Mouse (Mus musculus): ENCODE data around the gene Foxj3. TPM values are rescaled to one million over a fixed set of nuclear protein-coding genes. Genes with fewer than 3 reads are reported as not detected.
A peak's percentile ranks its signal among the peaks of the same experiment; 100 is the strongest.
"Not testable (repeated sequence)": the region's sequence is repeated elsewhere in the genome, so short reads cannot be mapped to it uniquely, and the experiment has no call there.

Gene Foxj3
- 39.1 and 46.0 TPM in 2 replicates for total RNA-seq (2014; rRNA removed)
- 21.3 and 26.4 TPM in 2 replicates for polyA plus RNA-seq (2015; fragmentation: Nextera tagmentation; extraction: Ambion mirVana)

DNA sequence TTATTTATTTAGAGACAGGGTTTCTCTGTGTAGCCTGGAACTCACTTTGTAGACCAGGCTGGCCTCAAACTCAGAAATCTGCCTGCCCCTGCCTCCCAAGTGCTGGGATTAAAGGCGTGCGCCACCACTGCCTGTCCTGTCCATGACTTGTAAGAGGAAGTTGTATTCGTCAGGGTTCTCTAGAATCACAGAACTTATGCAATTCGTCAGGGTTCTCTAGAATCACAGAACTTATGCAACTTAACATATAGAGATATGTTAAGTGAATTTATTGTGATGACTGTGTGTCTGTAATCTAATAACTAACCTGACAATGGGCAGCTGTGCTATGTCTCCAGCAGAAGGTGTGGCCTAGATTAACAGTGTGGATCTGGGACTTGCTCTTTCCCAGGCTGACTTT, at the start of gene Foxj3:
Gene Foxj3, plus strand, starts transcription at position 390 of the 400 bp plus-strand sequence.
- not testable (repeated sequence) for H3K9ac ChIP-seq (replicated peaks; ENCODE audit: low read length, poor library complexity, severe bottlenecking); ATAC-seq (ENCODE audit: low FRiP score); H3K36me3 ChIP-seq (ENCODE audit: insufficient read depth, low read length); H3K4me1 ChIP-seq (ENCODE audit: insufficient read depth, low read length); DNase-seq (ENCODE audit: low spot score); H3K27ac ChIP-seq (ENCODE audit: low read depth, low read length); H3K9me3 ChIP-seq (ENCODE audit: low read length); H3K4me2 ChIP-seq (ENCODE audit: low read depth, low read length, poor library complexity, severe bottlenecking); H3K4me3 ChIP-seq (ENCODE audit: low read depth, low read length); H3K27me3 ChIP-seq (ENCODE audit: insufficient read depth, low read length)
- 93% methylated on average over 4 of the region's 4 CpGs for WGBS

DNA sequence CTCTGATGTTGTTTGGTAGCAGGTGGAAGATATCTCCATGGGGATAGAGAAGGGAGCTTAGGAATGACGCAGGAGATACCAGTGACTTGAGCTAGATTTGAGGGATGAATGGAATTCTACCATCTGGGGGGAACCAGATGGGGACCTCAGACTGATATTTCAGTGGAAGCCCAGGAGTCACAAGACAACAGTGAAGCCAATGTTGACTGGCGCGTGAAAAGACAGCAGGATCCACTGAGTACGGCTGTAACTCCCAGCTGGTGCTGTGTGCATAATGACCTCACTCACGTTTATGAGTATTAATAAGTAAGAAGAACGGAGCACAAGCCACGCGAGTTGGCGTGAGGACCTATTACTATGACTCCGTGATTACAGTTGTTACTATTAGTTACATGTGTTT, 47.1 kb upstream of the Foxj3 start:
- 73% methylated on average over 10 of the region's 10 CpGs for WGBS
- Histone ChIP-seq H3K27ac (ENCODE audit: low read depth, low read length) (no peak overlapping the region), H3K36me3 (ENCODE audit: insufficient read depth, low read length) (no peaks in the 10 kb centered on the region), H3K4me1 (ENCODE audit: insufficient read depth, low read length) (peaks cover 3% of the 10 kb centered on the region; the same call in 1 of the 2 replicates), H3K4me3 (ENCODE audit: low read depth, low read length) (no peak overlapping the region), H3K4me2 (ENCODE audit: low read depth, low read length, poor library complexity, severe bottlenecking) (no peak overlapping the region), H3K9ac (replicated peaks; ENCODE audit: low read length, poor library complexity, severe bottlenecking) (no peak overlapping the region), H3K9me3 (ENCODE audit: low read length) (no peaks in the 10 kb centered on the region), H3K27me3 (ENCODE audit: insufficient read depth, low read length) (no peaks in the 10 kb centered on the region)
- DNase-seq (ENCODE audit: low spot score) = peak; percentile 70
- no peak for ATAC-seq (ENCODE audit: low FRiP score)
- no peak for TF ChIP-seq CTCF (IDR thresholded peaks at IDR 0.05)

DNA sequence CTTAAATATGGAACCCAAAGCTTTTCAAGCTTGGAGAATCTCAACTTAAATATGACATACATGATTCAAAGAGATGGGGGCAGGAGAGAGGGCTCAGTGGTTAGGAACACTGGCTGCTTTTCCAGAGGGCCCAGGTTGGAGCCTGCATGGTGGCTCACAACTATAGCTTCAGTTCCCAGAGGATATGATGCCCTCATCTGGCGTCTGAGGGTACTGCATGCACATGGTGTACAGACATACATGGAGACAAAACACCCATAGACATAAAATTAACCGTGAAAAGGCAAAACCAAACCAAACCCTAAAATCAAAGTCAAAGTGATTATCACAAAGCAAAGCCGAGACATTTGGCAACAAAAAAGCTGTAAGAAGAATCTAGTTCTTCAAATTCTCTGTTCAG, 46.0 kb upstream of the Foxj3 start:
- H3K36me3 ChIP-seq (ENCODE audit: insufficient read depth, low read length) = no peaks in the 10 kb centered on the region
- ATAC-seq (ENCODE audit: low FRiP score) (no peak), DNase-seq (ENCODE audit: low spot score) (peak; percentile 66)
- H3K27me3 ChIP-seq (ENCODE audit: insufficient read depth, low read length) = no peaks in the 10 kb centered on the region
- no peaks in the 10 kb centered on the region for H3K9me3 ChIP-seq (ENCODE audit: low read length)
- H3K27ac ChIP-seq (ENCODE audit: low read depth, low read length) = no peak overlapping the region
- WGBS = 85% methylated on average over 3 of the region's 3 CpGs
- no peak overlapping the region for H3K4me2 ChIP-seq (ENCODE audit: low read depth, low read length, poor library complexity, severe bottlenecking)
- peak; percentile 72 for TF ChIP-seq CTCF (IDR thresholded peaks at IDR 0.05)
- H3K4me1 ChIP-seq (ENCODE audit: insufficient read depth, low read length) = peaks cover 3% of the 10 kb centered on the region; the same call in 1 of the 2 replicates
- H3K4me3 ChIP-seq (ENCODE audit: low read depth, low read length) = no peak overlapping the region
- H3K9ac ChIP-seq (replicated peaks; ENCODE audit: low read length, poor library complexity, severe bottlenecking) = no peak overlapping the region

DNA sequence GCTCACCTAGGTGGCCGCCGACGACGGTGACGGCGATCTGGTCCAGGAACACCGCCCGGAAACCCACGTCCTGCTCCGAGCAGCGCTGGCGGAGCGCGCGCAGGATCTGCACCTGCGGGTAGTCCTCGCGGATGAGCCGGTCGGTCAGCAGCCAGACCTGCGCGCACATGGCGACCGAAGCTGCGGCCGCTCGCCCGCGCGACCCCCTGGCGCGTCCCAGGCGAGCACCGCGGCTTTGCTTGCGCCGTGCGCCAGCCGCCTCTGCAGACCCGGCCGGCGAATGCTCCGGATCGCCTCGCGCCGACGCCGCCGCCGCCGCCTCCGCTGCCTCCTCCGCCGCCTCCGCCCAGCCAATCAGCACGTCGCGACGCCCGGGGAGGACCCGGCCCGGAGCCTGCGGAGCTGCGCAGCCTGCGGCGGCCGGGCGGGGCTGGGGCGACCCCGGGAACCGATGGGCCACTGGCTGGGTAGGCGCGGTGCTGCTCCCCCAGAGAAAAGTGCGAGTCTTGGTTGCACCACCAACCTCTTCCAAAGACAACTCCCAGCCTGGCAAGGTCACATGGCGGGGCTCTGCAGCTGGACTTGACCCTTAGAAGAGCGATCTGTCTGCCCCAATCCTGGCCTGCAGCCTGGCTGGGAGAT, 44.4 kb upstream of the Foxj3 start, which contains the start of gene Rimkla:
Gene Rimkla, minus strand, starts transcription at position 338 of the 642 bp plus-strand sequence.
- no peak for TF ChIP-seq CTCF (IDR thresholded peaks at IDR 0.05)
- Histone ChIP-seq H3K4me1 (ENCODE audit: insufficient read depth, low read length) (peaks cover 3% of the 10 kb centered on the region; the same call in 1 of the 2 replicates), H3K36me3 (ENCODE audit: insufficient read depth, low read length) (no peaks in the 10 kb centered on the region), H3K27me3 (ENCODE audit: insufficient read depth, low read length) (no peaks in the 10 kb centered on the region), H3K4me3 (ENCODE audit: low read depth, low read length) (peak within 1 kb of the TSS; percentile 60), H3K27ac (ENCODE audit: low read depth, low read length) (peak within 1 kb of the TSS; percentile 83), H3K4me2 (ENCODE audit: low read depth, low read length, poor library complexity, severe bottlenecking) (peak within 1 kb of the TSS; percentile 84), H3K9me3 (ENCODE audit: low read length) (no peaks in the 10 kb centered on the region), H3K9ac (replicated peaks; ENCODE audit: low read length, poor library complexity, severe bottlenecking) (peak within 1 kb of the TSS; percentile 71)
- peak; percentile 70 for DNase-seq (ENCODE audit: low spot score)
- peak; percentile 87 for ATAC-seq (ENCODE audit: low FRiP score)
- under 1% methylated on average over 62 of the region's 77 CpGs for WGBS

DNA sequence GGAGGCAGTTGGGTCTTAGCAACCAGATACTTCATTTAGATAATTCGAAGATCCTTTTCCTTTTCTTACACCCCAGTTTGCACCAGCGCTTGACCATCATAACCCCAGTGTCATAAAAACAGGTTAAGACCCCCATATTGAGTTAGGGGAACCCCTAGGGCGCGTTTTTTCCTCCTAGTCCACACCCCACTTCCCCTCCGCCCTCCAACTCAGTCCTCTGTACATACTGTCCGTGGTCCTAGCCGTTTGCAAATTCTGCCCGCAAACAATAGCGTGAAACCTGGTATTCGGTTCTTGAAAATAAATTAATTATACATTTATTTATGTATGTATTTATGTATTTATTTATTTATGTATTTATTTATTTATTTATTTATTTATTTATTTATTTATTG, 43.9 kb upstream of the Foxj3 start:
- no peak for TF ChIP-seq CTCF (IDR thresholded peaks at IDR 0.05)
- peak; percentile 50; the same call in 1 of the 2 replicates for ATAC-seq (ENCODE audit: low FRiP score)
- Histone ChIP-seq H3K36me3 (ENCODE audit: insufficient read depth, low read length) (no peaks in the 10 kb centered on the region), H3K9ac (replicated peaks; ENCODE audit: low read length, poor library complexity, severe bottlenecking) (peak overlapping the region; percentile 71), H3K4me3 (ENCODE audit: low read depth, low read length) (peak overlapping the region; percentile 60), H3K27me3 (ENCODE audit: insufficient read depth, low read length) (no peaks in the 10 kb centered on the region), H3K4me2 (ENCODE audit: low read depth, low read length, poor library complexity, severe bottlenecking) (peak overlapping the region; percentile 84), H3K9me3 (ENCODE audit: low read length) (no peaks in the 10 kb centered on the region), H3K4me1 (ENCODE audit: insufficient read depth, low read length) (peaks cover 3% of the 10 kb centered on the region; the same call in 1 of the 2 replicates), H3K27ac (ENCODE audit: low read depth, low read length) (peak overlapping the region; percentile 83)
- no peak for DNase-seq (ENCODE audit: low spot score)
- WGBS = 33% methylated on average over 10 of the region's 10 CpGs

DNA sequence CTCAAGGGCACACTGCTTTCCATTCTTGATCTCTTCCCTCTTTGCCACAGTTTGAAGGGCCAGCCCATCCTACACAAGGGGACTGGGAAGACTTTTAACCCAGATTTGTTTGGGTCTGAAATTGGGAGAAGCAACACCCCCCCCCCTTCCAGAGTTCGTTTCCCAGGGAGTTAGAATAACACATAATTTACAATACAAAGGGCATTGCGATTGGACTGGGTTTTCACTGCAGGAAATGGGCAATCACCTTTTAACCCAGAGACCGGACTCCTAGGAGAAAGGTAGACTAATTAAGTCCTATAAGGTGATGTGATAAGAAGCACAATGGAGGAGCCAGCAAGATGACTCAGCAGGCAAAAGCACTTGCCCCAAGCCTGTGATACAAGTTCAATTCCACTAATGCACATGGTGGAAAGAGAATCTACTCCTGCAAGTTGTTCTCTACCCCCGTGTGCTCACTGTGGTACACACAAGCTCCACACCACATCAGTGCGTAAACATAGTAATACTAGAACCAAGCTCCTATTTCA, 38.4 kb upstream of the Foxj3 start:
- DNase-seq (ENCODE audit: low spot score) (no peak), ATAC-seq (ENCODE audit: low FRiP score) (no peak)
- Histone ChIP-seq H3K9ac (replicated peaks; ENCODE audit: low read length, poor library complexity, severe bottlenecking) (no peak overlapping the region), H3K4me1 (ENCODE audit: insufficient read depth, low read length) (no peaks in the 10 kb centered on the region), H3K4me2 (ENCODE audit: low read depth, low read length, poor library complexity, severe bottlenecking) (no peak overlapping the region), H3K27me3 (ENCODE audit: insufficient read depth, low read length) (no peaks in the 10 kb centered on the region), H3K36me3 (ENCODE audit: insufficient read depth, low read length) (no peaks in the 10 kb centered on the region), H3K9me3 (ENCODE audit: low read length) (no peaks in the 10 kb centered on the region), H3K27ac (ENCODE audit: low read depth, low read length) (no peak overlapping the region), H3K4me3 (ENCODE audit: low read depth, low read length) (no peak overlapping the region)
- TF ChIP-seq CTCF (IDR thresholded peaks at IDR 0.05) = no peak
- WGBS = 73% methylated on average over 5 of the region's 5 CpGs

Data from midbrain, postnatal 0 days (tissue).